Mouse (Mus musculus) embryonic fibroblast, embryonic 13.5 days (primary cell): ENCODE results near the gene Tox2. TPM values are rescaled to one million over a fixed set of nuclear protein-coding genes. Genes with fewer than 3 reads are reported as not detected.

Source experiments
- H3K27ac ChIP-seq: 2 replicates; pipeline ENCODE4 v1.5.1; 2012; ENCODE audit warnings: low read length, control low read depth, inconsistent platforms; ENCODE audit not compliant: insufficient read depth
- H3K4me1 ChIP-seq: 2 replicates; pipeline ENCODE4 v1.6.1; 2011; ENCODE audit warnings: low read length; ENCODE audit not compliant: control insufficient read depth, insufficient read depth
- H3K4me3 ChIP-seq: 2 replicates; pipeline ENCODE4 v1.5.1; 2011; ENCODE audit warnings: mild to moderate bottlenecking, control low read depth, low read length; ENCODE audit not compliant: insufficient read depth
- CTCF ChIP-seq: IDR thresholded peaks from 2 replicates; pipeline ENCODE4 v1.5.1; 2011; ENCODE audit warnings: mild to moderate bottlenecking, control low read depth, low read length, moderate library complexity, borderline replicate concordance; ENCODE audit not compliant: insufficient read depth
- POLR2A ChIP-seq: IDR thresholded peaks from 2 replicates; pipeline ENCODE4 v1.6.1; 2011; ENCODE audit warnings: low read depth, mild to moderate bottlenecking, control low read depth, low read length, moderate library complexity
- polyA plus RNA-seq: library from polyadenylated mRNA; stranded (reverse); fragments of >200 nt; gene quantifications from 2 replicates; pipeline ENCODE4 v1.2.4, GENCODE M21; 2011; ENCODE audit warnings: low read depth; ENCODE audit not compliant: missing spikeins, insufficient read length

Gene Tox2
- polyA plus RNA-seq: not detected in 2 replicates

DNA sequence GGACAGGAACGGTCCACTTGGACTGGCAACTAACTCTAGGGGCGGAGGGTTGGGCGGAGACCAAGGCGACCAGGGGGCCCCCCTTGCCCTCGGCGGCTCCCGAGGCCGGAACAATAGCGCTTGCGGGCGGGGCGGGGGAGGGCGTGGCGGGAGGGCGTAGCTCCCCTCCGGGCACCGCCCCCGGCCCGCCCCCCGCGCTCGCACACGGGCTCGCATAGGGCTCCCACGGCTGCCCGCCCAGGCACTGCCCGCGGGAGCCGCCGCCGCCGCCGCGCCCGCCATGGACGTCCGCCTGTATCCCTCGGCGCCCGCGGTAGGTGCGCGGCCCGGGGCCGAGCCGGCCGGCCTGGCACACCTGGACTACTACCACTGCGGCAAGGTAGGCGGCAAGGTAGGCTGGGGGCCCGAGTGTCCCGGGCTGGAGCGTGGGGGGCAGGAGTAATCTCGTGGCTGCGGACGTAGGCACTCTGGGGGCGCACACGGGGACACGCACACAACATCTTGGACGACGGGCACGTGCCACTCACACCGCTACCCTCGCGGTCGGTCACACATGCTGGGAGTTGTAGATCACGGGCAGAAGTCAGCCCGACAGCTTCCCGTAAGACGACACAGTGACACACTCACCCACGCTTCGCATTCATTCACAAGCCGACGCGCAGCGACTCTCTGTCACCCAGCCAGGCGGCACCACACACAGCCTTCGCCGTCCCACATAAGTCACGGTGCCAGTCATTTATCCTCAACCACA is at the start of gene Tox2:
Tox2 (plus strand) TSS at position 242 of the 751 bp plus-strand sequence.
- H3K4me3 ChIP-seq: no peak within 1 kb of the TSS
- TF ChIP-seq POLR2A (no peak), CTCF (no peak)
- H3K27ac ChIP-seq: no peak within 1 kb of the TSS
- H3K4me1 ChIP-seq: no peaks in the 10 kb centered on the region

DNA sequence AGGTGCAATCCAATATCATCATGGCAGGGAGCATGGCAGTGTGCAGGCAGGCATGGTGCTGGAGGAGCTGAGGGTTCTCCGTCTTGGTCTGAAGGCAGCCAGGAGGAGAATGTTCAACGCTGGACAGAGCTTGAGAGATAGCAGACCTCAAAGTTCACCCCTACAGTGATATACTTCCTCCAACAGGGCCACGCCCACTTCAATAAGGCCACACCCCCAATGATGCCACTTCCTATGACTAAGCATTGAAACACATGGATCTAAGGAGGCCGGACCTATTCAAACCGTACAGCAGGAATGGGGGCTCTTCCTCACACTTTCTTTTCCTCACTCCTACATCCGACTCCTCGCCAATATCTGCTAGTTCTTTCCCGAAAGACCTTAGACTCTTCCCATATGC is 48.3 kb upstream of the Tox2 start:
- Histone ChIP-seq H3K4me1 (no peaks in the 10 kb centered on the region), H3K4me3 (no peak overlapping the region), H3K27ac (no peak overlapping the region)
- TF ChIP-seq CTCF: no peak
- TF ChIP-seq POLR2A: no peak

DNA sequence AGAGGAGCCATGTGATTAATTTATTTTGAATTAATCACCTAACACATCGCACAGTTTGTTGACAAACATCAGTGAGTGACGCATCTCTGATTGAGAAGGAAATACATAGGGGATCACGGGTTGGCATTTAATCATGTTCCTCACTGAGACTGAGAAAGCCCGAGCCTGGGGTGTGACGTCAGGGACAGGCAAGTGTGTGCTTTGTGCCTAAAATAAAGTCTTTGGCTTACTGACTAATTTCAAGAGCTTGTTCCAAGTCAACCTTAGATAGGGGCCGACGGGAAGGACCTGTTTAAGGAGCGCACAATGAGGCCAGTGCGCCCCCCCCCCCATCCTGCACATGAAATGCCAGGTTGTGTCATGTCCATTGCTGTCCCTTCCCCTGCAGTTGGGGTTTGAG is 43.9 kb upstream of the Tox2 start:
- no peak overlapping the region for H3K4me3 ChIP-seq
- no peak overlapping the region for H3K27ac ChIP-seq
- H3K4me1 ChIP-seq: no peaks in the 10 kb centered on the region
- TF ChIP-seq CTCF (no peak), POLR2A (no peak)

DNA sequence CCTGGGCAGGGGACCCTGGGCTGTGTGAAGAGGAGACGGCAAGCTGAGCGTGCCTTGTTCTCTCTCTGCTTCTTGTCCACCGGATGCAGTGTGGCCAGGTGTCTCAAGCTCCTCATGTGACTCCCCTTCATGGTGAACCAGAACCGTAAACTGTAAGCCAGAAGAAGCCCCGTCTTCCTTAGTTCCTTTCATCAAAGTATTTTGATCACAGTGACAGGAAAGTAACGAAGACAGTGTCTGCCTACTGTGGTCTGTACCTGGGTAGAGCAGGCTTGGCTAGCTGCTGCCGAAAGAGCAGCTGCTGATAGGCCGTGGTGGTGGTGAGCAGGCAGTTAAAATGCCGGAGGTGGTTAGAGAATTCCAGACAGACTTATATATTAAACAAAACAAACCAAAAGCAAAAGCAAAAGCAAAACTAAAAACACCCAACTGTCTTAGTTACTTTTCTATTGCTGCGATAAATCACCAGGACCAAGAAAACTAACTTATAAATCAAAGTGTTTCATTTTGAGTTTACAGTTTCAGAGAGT is 38.4 kb upstream of the Tox2 start:
- H3K27ac ChIP-seq: no peak overlapping the region
- H3K4me1 ChIP-seq: no peaks in the 10 kb centered on the region
- H3K4me3 ChIP-seq: no peak overlapping the region
- TF ChIP-seq POLR2A (no peak), CTCF (no peak)

DNA sequence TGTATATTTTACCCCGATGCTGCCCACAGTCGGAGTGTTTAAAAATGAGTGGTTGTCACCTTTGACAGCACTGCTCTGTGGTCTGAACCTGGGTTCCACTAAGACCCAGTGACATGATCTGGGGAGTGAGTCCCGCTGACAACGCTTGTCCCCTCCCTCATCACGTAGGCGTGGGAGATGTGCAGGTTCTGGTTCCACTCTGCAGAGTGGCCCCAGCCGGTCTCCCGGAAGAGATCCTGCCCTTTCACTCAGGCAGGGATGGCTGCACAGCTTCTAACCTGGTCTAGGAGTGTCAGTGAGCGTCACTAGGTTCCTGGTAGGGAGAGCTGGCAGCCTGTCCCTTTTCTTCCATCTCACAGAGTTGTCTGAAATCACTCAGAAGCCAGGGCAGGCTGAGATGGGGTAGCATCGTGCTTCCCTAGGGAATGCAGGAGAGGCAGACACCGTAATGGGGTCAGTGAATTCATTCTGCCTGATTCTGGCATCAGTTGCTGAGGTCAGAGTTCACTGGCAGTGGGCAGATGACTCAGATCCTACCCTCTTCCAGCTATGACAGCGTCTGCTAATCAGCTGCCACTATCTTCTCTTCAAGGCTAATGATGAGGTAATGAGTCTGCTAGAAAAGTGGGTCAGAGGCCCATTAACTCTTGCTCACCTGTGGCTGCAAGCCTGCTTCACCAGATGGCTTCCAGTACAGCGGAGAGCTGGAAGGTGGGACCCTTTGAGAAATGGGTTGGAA is 36.7 kb upstream of the Tox2 start:
- H3K27ac ChIP-seq: no peak overlapping the region
- no peak overlapping the region for H3K4me3 ChIP-seq
- no peak for TF ChIP-seq POLR2A
- no peak for TF ChIP-seq CTCF
- H3K4me1 ChIP-seq: no peaks in the 10 kb centered on the region

DNA sequence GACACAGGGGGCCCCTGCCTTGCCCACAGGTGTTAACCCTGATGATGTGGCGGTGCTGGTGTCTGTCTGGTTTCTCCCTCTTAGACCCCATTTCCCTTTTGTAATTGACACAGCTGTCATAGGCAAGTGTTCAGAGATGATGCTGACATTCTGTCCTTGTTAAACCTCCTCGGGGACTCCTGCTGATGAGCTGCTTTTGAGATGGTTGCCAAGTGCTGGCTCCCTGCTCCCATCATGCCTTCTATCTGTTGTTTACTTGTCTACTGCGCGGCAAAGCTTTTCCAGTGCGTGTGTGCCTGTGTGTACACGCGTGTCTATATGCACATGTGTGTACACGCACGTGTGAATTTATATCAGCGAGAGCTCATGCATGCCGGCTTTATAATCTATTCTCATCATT is 31.0 kb upstream of the Tox2 start:
- Histone ChIP-seq H3K27ac (no peak overlapping the region), H3K4me3 (no peak overlapping the region), H3K4me1 (no peaks in the 10 kb centered on the region)
- TF ChIP-seq POLR2A: no peak
- TF ChIP-seq CTCF: no peak

DNA sequence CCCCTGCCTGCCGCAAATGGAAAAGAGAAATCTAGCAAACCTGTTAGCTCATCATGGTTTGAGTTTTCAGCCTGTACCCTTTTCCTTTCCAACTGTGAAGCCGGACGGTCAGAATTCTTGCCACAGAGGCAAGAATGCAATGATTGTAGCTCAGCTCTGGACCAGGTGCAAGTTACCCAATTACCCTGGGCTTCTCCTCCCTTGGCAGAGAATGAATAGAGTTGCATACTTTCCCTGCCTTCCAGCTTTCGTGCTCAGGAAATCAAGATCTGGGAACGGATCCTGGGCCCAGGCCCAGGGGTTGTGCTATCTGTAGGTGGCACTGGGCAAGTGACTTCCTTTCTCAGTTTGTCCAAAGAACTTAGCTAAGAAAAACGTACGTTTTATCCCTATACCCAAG is 28.9 kb upstream of the Tox2 start:
- H3K4me1 ChIP-seq: no peaks in the 10 kb centered on the region
- no peak overlapping the region for H3K4me3 ChIP-seq
- TF ChIP-seq POLR2A (no peak), CTCF (no peak)
- no peak overlapping the region for H3K27ac ChIP-seq

DNA sequence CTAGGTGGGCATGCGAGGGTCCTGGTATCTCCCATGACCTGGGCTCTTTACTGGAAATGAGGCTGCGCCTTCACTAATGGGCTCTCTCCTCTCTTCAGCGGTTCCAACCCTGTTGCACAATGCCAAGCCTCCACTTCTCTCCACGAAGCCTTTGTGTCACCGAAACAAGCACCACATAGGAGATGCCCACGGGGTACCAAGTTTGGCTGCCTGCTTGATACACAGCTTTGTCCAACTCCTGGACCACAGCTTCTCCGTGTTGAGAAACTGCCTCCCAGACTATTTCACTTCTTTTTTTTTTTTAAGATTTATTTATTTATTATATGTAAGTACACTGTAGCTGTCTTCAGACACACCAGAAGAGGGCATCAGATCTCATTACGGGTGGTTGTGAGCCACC is 27.1 kb upstream of the Tox2 start:
- Histone ChIP-seq H3K4me3 (no peak overlapping the region), H3K27ac (no peak overlapping the region), H3K4me1 (no peaks in the 10 kb centered on the region)
- TF ChIP-seq CTCF (no peak), POLR2A (no peak)

DNA sequence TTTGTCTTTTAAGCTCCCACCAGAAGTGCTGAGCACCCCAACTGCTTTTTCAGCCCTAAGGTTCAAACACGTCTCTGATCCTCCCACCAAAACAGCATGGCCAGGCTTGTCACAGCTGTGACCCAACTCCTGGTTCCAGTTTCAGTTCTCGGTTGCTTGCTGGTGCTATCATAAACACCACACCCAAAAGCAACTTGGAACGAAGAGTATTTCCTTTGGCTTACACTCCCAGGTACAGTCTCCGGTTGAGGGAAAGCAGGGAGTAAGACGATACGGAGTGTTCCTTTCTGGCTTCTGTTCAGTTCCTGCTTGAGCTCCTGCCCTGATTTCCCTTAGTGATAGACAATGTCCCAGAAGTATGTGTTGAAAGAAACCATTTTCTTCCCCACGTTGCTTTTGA is 26.4 kb upstream of the Tox2 start:
- TF ChIP-seq CTCF (no peak), POLR2A (no peak)
- H3K4me3 ChIP-seq: no peak overlapping the region
- H3K4me1 ChIP-seq: no peaks in the 10 kb centered on the region
- H3K27ac ChIP-seq: no peak overlapping the region

DNA sequence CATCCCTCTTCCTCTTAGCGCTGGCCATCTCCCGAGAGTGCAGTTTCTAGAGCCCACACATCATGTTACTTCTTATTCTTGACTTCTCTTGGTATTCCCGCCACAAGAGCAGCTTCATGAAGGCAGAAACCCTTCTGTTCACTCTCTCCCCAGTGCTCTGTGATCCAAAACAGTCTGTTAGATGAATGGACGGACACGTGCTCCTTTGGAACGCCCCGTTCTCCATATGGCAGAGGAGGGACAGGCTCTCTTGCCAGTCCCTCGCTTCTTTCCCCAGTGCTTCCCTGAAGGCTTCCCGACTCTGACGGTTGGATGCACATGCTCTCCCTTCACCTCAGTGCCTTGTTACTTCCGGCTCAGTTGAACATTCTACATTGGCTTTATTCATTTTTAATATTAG is 15.4 kb upstream of the Tox2 start:
- Histone ChIP-seq H3K27ac (no peak overlapping the region), H3K4me1 (no peaks in the 10 kb centered on the region), H3K4me3 (no peak overlapping the region)
- TF ChIP-seq CTCF: no peak
- no peak for TF ChIP-seq POLR2A
